Mouse (Mus musculus) bone marrow, adult 2 months (tissue): Measurements from ENCODE around the gene Olfr433.

Experiments
- CTCF ChIP-seq: fragments of 200-500 bp; IDR thresholded peaks from 2 replicates; pipeline ENCODE4 v1.5.1; 2011; ENCODE audit warnings: low read length, control low read depth; ENCODE audit not compliant: control insufficient read depth, insufficient read depth
- POLR2A ChIP-seq: fragments of 200-500 bp; IDR thresholded peaks from 2 replicates; pipeline ENCODE4 v1.6.1; 2011; ENCODE audit warnings: low read depth, mild to moderate bottlenecking, control low read depth, low read length, borderline replicate concordance; ENCODE audit not compliant: control insufficient read depth

GRCm38 (mm10) chr1:174044431-174044830 is 3.9 kb downstream of the Olfr433 start:
- no peak for TF ChIP-seq CTCF
- TF ChIP-seq POLR2A, result no peak
